Mouse (Mus musculus) ovary, postnatal 10 days (tissue): ENCODE results near the gene Il33.

Source experiments
- DNase-seq: peaks from one replicate; pipeline ENCODE4 v3.0.0; 2022; ENCODE audit warnings: low spot score

The Il33 gene

DNA sequence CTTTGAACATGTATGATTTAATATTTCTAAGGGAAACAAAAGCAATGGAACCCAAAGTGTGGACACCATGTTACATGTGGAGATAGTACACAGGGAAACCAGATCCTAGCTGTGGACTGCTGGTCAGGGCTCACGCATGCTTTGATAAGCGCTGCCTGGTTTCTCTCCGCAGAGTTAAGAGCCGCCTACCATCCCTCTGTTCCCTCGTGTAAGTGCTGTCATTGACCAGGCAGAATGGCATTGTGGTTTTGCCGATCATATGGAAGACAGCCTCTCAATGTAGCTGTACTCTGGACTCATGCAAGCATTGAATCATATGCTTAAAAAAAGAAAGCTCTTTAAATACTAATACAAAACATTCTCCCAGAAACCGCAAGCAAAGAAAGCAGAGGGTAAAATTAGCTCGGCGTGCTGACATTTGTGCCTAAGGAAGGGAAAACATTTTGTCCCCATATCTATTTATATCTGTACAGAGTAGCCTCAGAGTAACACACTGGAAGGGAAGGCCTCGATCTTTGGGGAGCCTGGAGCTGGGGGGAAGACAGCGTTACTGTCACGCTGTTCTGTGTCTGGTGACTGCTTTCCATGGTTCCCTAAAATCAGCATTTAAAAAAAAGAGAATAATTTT, 61.7 kb downstream of the Il33 start:
- DNase-seq, result no peak

DNA sequence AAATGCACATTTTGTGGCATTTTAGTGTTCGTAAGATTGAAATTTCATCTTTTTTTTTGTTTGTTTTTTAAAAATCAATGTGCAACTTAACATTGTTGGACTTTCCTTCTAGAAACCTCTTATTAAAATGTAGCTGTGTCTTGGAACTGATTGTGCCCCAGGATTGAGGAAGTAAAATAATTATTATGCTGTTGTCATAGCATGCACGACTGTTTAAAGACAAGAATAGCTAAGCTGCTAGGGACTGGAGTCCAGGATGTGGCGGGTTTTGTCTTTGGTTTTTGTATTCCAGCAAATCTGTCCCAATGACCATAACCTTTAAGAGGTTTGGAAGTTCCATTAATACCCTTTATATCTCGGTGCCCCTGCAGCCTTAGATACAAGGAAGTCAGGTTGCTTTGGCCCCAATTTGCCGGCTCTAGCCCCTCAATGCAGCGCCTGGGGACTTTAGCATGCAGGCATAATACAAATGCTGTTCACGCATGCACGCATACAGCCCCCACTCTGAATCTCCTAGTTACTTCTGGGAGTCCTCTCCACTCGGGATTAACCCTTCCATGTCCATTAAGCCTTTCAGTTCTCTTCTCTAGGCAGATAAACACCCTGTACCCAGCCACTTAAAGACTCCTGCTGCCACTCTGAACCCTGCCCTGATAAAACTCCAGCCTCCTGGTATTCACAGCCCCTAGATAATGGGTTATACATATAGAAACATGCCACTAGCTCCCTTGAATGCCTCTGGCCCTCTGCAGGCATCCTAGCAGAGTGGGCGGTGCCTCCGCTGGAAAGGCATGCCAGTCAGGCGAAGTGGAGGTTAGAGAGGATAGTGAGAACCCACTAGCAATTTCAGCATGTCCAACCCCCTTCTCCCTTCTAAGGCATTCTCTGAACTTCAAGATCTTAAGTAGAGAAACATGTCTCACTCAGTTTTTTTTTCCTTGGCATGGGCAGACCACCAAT, 75.8 kb downstream of the Il33 start:
- no peak for DNase-seq

DNA sequence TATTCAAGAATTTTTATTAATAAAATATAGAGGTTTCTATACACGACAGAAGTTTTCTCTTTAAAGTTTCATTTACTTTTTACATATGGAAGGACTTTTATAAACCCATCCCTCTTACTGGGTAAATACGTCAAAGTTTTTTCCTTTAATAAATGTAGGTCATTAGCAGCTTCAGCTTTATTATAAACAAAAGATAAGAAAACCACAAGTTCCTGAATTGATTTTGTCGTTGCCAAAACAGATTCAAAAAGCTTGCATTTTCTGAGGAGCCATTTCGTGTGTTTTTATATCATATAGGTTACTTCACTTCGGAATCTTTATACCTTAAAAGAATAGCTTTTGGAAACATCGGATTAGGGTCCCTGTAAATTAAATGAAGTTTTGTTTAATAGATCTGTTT, 76.6 kb downstream of the Il33 start:
- DNase-seq, result no peak

GRCm38 (mm10) chr19:30003621-30004020, 78.7 kb downstream of the Il33 start, which contains the start of gene Trpd52l3:
Gene Trpd52l3, plus strand, starts transcription at chr19:30003790.
- no peak for DNase-seq

GRCm38 (mm10) chr19:30006371-30006770, 81.5 kb downstream of the Il33 start:
- no peak for DNase-seq
